Mouse (Mus musculus): ENCODE results near the gene Pip4k2c. TPM values are rescaled to one million over a fixed set of nuclear protein-coding genes. Genes with fewer than 3 reads are reported as not detected.
"Not testable (repeated sequence)": the region's sequence is repeated elsewhere in the genome, so short reads cannot be mapped to it uniquely, and the experiment has no call there.

Gene Pip4k2c
- total RNA-seq, 1 experiment: 41.7 TPM

DNA sequence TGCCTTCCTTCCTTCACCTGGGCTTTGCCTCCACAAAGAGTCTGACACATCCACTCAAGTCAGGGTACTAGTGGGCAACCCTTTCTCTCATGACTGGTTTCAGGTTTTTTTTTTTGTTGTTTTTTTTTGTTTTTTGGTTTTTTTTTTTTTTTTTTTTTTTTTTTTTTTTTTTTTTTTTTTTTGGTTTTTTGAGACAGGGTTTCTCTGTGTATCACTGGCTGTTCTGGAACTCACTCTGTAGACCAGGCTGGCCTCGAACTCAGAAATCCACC is 19.4 kb downstream of the Pip4k2c start:
- in situ Hi-C loops (cut with MboI; ENCODE audit: low sequenced_read_pairs in 2 of 2, unreplicated experiment in 2 of 2); DNase-seq (ENCODE audit: low read depth, low spot score); H3K36me3 ChIP-seq (ENCODE audit: control insufficient read depth, insufficient read depth, low read length, poor library complexity, severe bottlenecking); H3K27ac ChIP-seq (ENCODE audit: insufficient read depth, low read depth, low read length, poor library complexity, severe bottlenecking); H3K4me3 ChIP-seq (ENCODE audit: insufficient read depth in 1 of 2, low read depth in 1 of 2, low read length in 2 of 2, poor library complexity in 1 of 2, severe bottlenecking in 1 of 2); H3K9ac ChIP-seq (ENCODE audit: insufficient read depth, low read depth, low read length, poor library complexity, severe bottlenecking); H3K9me3 ChIP-seq (ENCODE audit: control insufficient read depth, insufficient read depth, low read depth, low read length): not testable (repeated sequence)
- peaks cover 5 to 28% of the 10 kb centered on the region in 2 experiments for H3K4me1 ChIP-seq (ENCODE audit: control insufficient read depth in 2 of 2, insufficient read depth in 2 of 2, low read length in 2 of 2, poor library complexity in 1 of 2)
- TF ChIP-seq ZNF384 (IDR thresholded peaks at IDR 0.05; ENCODE audit: low read depth, low read length): peak; percentile 52; the same call in 1 of the 2 replicates

DNA sequence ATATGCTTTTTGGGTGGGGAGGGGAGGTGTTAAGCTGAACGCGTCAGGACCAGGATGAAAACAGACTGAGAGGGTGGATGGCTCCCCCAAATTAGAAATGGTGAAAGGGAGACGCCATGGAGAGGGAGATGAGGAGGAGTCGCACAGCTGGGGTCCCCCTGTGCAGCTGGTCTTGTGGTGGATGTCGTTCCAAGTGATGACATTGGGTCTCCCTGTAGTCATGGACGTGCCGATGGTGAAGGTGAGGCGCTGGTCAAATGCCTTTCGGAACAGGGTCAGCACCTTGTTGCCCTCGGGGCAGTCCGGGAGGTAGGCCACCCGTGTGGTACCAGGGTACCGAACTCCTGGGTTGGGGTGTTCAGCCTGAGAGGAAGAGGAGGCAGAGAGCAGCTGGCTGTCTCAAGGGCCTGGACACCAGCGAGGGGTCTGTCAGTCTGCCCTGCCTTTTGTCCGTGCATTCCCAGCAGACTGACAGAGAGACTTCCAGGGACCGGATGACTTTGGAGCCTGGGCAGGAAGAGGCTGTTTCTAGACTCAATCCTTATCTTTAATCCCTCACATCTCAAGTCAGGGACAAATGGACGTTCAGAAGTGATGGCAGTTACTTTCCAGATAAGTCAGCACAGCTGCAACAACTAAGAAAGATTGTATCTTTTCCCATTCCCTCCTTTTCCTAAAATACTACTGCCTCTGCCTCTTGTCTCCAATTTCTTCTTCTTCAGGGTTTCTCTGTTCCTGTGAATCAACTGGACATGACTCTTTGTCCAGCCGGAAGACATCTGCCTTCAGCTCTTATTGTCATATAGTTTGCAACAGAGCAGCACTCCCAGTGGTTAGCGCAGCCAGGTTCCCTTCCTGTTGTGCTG is 20.0 kb downstream of the Pip4k2c start:
- Histone ChIP-seq H3K9ac (ENCODE audit: insufficient read depth, low read depth, low read length, poor library complexity, severe bottlenecking) (no peak overlapping the region), H3K4me3 (ENCODE audit: insufficient read depth in 1 of 2, low read depth in 1 of 2, low read length in 2 of 2, poor library complexity in 1 of 2, severe bottlenecking in 1 of 2) (no peak overlapping the region), H3K27ac (ENCODE audit: insufficient read depth, low read depth, low read length, poor library complexity, severe bottlenecking) (no peak overlapping the region), H3K9me3 (ENCODE audit: control insufficient read depth, insufficient read depth, low read depth, low read length) (no peaks in the 10 kb centered on the region), H3K36me3 (ENCODE audit: control insufficient read depth, insufficient read depth, low read length, poor library complexity, severe bottlenecking) (peaks cover 7% of the 10 kb centered on the region; the same call in 1 of the 2 replicates), H3K4me1 (ENCODE audit: control insufficient read depth in 2 of 2, insufficient read depth in 2 of 2, low read length in 2 of 2, poor library complexity in 1 of 2) (peaks cover 5 to 24% of the 10 kb centered on the region in 2 experiments)
- no peak for DNase-seq (ENCODE audit: low read depth, low spot score)
- TF ChIP-seq ZNF384 (IDR thresholded peaks at IDR 0.05; ENCODE audit: low read depth, low read length) (no peak), ZC3H11A (IDR thresholded peaks at IDR 0.05; ENCODE audit: borderline replicate concordance, low read depth, low read length) (no peak), CHD2 (IDR thresholded peaks at IDR 0.05; ENCODE audit: low read depth, low read length) (no peak), MAFK (IDR thresholded peaks at IDR 0.05; ENCODE audit: insufficient read depth, low read depth, low read length) (no peak), HCFC1 (IDR thresholded peaks at IDR 0.05; ENCODE audit: borderline replicate concordance, insufficient read depth, low read length) (no peak)
- in situ Hi-C loops (cut with MboI; ENCODE audit: low sequenced_read_pairs in 2 of 2, unreplicated experiment in 2 of 2): no loop called here

DNA sequence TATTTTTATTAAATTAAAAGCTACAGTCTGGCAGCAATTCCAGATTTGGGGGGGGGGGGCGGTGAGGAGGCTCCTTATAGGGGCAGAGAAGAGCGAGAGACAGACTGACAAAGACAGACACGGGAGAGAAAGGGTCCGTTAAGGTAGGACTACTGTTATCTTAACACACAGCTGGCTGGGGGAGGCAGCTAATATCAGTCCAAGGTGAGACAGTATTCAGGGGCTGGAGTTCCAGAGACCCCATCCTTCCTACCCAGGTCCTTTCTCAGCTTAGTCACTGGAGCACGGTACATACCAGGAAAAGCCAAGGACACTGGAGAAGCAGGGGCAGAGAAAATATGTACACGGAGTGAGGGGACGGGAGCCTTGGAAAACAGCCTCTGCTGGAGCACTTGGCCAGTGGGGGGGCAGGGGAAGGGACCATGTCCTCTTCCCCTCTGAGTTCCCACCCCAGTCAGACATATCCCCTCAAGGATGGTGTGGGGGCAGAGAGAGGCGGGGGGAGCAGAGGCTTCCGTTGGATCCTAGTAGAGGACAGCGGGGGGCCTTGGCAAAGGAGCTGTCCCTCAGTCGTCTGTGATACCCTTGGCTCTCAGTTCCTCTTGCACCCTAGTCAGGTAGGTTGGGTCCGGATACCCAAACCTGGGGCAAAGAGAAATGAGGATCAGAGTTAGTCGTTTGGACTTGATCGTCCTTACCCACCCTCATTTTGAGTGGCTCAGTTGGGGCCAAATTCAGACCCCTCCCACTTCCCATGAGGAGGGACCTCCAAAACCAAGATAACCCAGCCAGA is 20.8 kb downstream of the Pip4k2c start:
- no peak overlapping the region for H3K9ac ChIP-seq (ENCODE audit: insufficient read depth, low read depth, low read length, poor library complexity, severe bottlenecking)
- peak overlapping the region in 1 of 2 experiments; percentile 99; a peak in 2 of 4 replicates for H3K4me3 ChIP-seq (ENCODE audit: insufficient read depth in 1 of 2, low read depth in 1 of 2, low read length in 2 of 2, poor library complexity in 1 of 2, severe bottlenecking in 1 of 2)
- H3K27ac ChIP-seq (ENCODE audit: insufficient read depth, low read depth, low read length, poor library complexity, severe bottlenecking): no peak overlapping the region
- DNase-seq (ENCODE audit: low read depth, low spot score): no peak
- H3K36me3 ChIP-seq (ENCODE audit: control insufficient read depth, insufficient read depth, low read length, poor library complexity, severe bottlenecking): peaks cover 12% of the 10 kb centered on the region; the same call in 1 of the 2 replicates
- in situ Hi-C loops (cut with MboI; ENCODE audit: low sequenced_read_pairs in 2 of 2, unreplicated experiment in 2 of 2): no loop called here
- no peaks in the 10 kb centered on the region for H3K9me3 ChIP-seq (ENCODE audit: control insufficient read depth, insufficient read depth, low read depth, low read length)
- peaks cover 5 to 26% of the 10 kb centered on the region in 2 experiments for H3K4me1 ChIP-seq (ENCODE audit: control insufficient read depth in 2 of 2, insufficient read depth in 2 of 2, low read length in 2 of 2, poor library complexity in 1 of 2)
- TF ChIP-seq ZNF384 (IDR thresholded peaks at IDR 0.05; ENCODE audit: low read depth, low read length) (no peak), CHD2 (IDR thresholded peaks at IDR 0.05; ENCODE audit: low read depth, low read length) (no peak), ZC3H11A (IDR thresholded peaks at IDR 0.05; ENCODE audit: borderline replicate concordance, low read depth, low read length) (no peak), HCFC1 (IDR thresholded peaks at IDR 0.05; ENCODE audit: borderline replicate concordance, insufficient read depth, low read length) (no peak), MAFK (IDR thresholded peaks at IDR 0.05; ENCODE audit: insufficient read depth, low read depth, low read length) (no peak)

DNA sequence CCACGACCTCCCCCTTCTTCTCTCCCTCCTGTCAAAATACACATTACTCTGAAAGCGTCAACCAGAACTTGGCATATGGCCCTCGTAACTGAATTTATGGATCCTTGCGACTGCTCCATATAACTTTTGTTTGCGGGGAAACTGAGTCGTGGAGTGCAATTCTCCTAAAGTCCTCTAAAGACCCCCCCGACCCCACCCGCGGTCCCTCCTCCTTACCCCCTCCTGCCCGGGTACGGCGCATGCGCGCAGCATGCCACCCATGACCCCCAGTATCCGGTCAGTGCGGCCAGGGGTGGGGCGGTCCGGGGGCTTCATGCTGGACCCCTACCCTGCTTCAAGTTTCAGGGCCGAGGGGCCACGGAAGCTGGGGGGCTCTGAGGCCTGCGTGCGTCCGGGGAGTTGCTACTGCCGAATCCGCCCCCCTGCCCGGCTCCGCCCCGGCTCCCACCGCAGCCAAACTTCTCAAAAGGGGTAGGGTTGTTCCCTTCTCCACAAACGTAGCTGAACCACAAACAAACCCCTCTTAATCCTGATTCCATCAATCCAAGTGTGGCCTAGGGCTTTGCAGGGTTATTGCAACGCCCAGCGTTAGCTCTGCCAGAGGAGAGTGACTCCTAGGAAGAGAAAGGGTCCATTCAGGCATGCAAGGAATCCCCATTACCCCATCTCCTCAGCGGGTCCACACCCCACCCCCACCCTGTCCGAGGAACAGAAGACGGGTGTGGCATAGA is 21.6 kb downstream of the Pip4k2c start, which contains the start of gene Arhgef25:
Gene Arhgef25 (minus strand): TSS at position 433 of the 731 bp plus-strand sequence.
- Histone ChIP-seq H3K9me3 (ENCODE audit: control insufficient read depth, insufficient read depth, low read depth, low read length) (no peaks in the 10 kb centered on the region), H3K4me1 (ENCODE audit: control insufficient read depth in 2 of 2, insufficient read depth in 2 of 2, low read length in 2 of 2, poor library complexity in 1 of 2) (peaks cover 4 to 32% of the 10 kb centered on the region in 2 experiments), H3K36me3 (ENCODE audit: control insufficient read depth, insufficient read depth, low read length, poor library complexity, severe bottlenecking) (peaks cover 18% of the 10 kb centered on the region; the same call in 1 of the 2 replicates), H3K4me3 (ENCODE audit: insufficient read depth in 1 of 2, low read depth in 1 of 2, low read length in 2 of 2, poor library complexity in 1 of 2, severe bottlenecking in 1 of 2) (peak within 1 kb of the TSS; percentile 81 to 99), H3K9ac (ENCODE audit: insufficient read depth, low read depth, low read length, poor library complexity, severe bottlenecking) (peak within 1 kb of the TSS; percentile 63), H3K27ac (ENCODE audit: insufficient read depth, low read depth, low read length, poor library complexity, severe bottlenecking) (no peak within 1 kb of the TSS)
- no peak for DNase-seq (ENCODE audit: low read depth, low spot score)
- TF ChIP-seq ZC3H11A (IDR thresholded peaks at IDR 0.05; ENCODE audit: borderline replicate concordance, low read depth, low read length): no peak
- in situ Hi-C loops (cut with MboI; ENCODE audit: low sequenced_read_pairs in 2 of 2, unreplicated experiment in 2 of 2): no loop called here

Measured in ES-E14 (cell line).